In the genomic region with DNA sequence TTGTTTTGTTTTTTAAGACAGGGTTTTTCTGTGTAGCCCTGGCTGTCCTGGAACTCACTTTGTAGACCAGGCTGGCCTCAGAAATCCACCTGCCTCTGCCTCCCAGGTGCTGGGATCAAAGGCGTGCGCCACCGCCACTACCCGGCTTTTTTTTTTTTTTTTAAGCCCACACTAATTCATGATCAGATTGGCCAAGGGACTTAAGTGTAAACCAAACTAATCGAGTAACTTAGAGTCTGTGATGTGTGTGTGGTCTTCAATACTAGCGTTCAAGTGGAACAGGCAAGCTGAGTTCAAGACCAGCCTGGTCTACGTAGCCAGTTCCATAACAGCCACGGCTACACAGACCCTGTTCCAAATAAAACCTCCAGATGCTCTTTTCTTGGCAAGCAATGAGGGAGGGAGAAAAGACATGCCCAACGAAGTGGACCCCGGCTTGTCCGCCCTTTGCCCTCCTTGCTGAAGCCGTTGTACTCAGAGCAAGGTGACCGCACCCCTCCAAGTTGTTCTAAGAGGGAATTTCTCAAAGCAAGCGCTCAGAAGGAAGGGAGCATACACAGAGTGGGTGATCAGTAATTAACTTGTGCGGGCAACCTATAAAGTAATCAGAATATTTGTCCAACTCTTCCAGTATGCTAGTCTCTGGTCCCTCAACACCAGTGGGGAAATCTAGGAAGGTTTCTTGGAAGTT, we compare ENCODE assay signal across 8 mouse cellular contexts. TPM values are rescaled to one million over a fixed set of nuclear protein-coding genes. Genes with fewer than 3 reads are reported as not detected.
DNase-seq lines count a peak whose midpoint lies in the region; ATAC-seq and TF ChIP-seq lines count a peak whose summit lies in the region.

No protein-coding gene starts in this region.

- peak overlapping the region; percentile 86 for H3K4me3 ChIP-seq in spleen, adult 2 months (ENCODE audit: extremely low read depth, insufficient read depth, insufficient read length)
- H3K4me3 ChIP-seq in forebrain, embryonic 14.5 days (ENCODE audit: low read depth, low read length): peak overlapping the region; percentile 69

- no peaks in the 10 kb centered on the region; the same call in 1 of the 2 replicates for H3K4me1 ChIP-seq in spleen, adult 2 months (ENCODE audit: control insufficient read depth, insufficient read depth, insufficient read length)
- H3K4me1 ChIP-seq in forebrain, embryonic 14.5 days (ENCODE audit: control insufficient read depth, insufficient read depth, low read length): peaks cover 10% of the 10 kb centered on the region

- H3K27ac ChIP-seq in spleen, adult 2 months (ENCODE audit: insufficient read depth, low read length): peak overlapping the region; percentile 76; the same call in 1 of the 2 replicates
- H3K27ac ChIP-seq in forebrain, embryonic 14.5 days (ENCODE audit: low read depth, low read length): peak overlapping the region; percentile 80

- H3K27me3 ChIP-seq in spleen, adult 2 months (ENCODE audit: control insufficient read depth, insufficient read depth, low read length): no peaks in the 10 kb centered on the region
- no peaks in the 10 kb centered on the region for H3K27me3 ChIP-seq in forebrain, embryonic 14.5 days (replicated peaks; ENCODE audit: control insufficient read depth, insufficient read depth, low read length)

- TF ChIP-seq CTCF in spleen, adult 2 months (IDR thresholded peaks at IDR 0.05; ENCODE audit: extremely low read depth, insufficient read depth, insufficient read length, insufficient replicate concordance): no peak

- H3K9ac ChIP-seq in forebrain, embryonic 14.5 days (ENCODE audit: low read length): peak overlapping the region; percentile 76

- ATAC-seq in forebrain, embryonic 14.5 days: peak; percentile 37

- no peak for TF ChIP-seq POLR2A in spleen, adult 2 months (IDR thresholded peaks at IDR 0.05; ENCODE audit: low read depth, low read length)

- WGBS in spleen, adult 2 months: 19% methylated on average over 15 of the region's 15 CpGs
- WGBS in forebrain, embryonic 14.5 days: 31% methylated on average over 15 of the region's 15 CpGs

- peaks cover 20% of the 10 kb centered on the region for H3K36me3 ChIP-seq in spleen, adult 2 months (ENCODE audit: control insufficient read depth, insufficient read depth, low read length)
- peaks cover 39% of the 10 kb centered on the region for H3K36me3 ChIP-seq in forebrain, embryonic 14.5 days (ENCODE audit: control insufficient read depth, insufficient read depth, low read length)

- H3K4me2 ChIP-seq in forebrain, embryonic 14.5 days (ENCODE audit: low read length): peak overlapping the region; percentile 84

- no peak for DNase-seq in spleen, adult 2 months (ENCODE audit: low read depth in 1 of 2, low spot score in 2 of 2)
- DNase-seq in spleen, postnatal 14 days (ENCODE audit: low spot score in 2 of 2): no peak
- peak; percentile 11 for DNase-seq in forebrain, embryonic 14.5 days (ENCODE audit: low spot score)
- peak; percentile 62 for DNase-seq in kidney, postnatal 10 days
- peak; percentile 24 for DNase-seq in mesoderm, embryonic 11.5 days (ENCODE audit: low read depth, low spot score)
- DNase-seq in urinary bladder, postnatal 4 days (ENCODE audit: low spot score in 2 of 2): no peak
- DNase-seq in cerebellum, postnatal 36 days: no peak
- no peak for DNase-seq in right cerebral cortex, postnatal 14 days

- H3K9me3 ChIP-seq in forebrain, embryonic 14.5 days (replicated peaks; ENCODE audit: control insufficient read depth, low read length): no peaks in the 10 kb centered on the region

RNA-seq across cellular contexts. Expression of a gene that starts 1.0 kb away (rescaled TPM):
- polyA plus RNA-seq in spleen, adult 2 months (2012; rRNA removed): 1.8 and 2.3 TPM in 2 replicates
- 10.2 and 12.3 TPM in 2 replicates for polyA plus RNA-seq in forebrain, embryonic 14.5 days (2014; fragmentation: Nextera tagmentation; extraction: Ambion mirVana)

RNA-seq across cellular contexts. Expression of a gene that starts 12.7 kb away (rescaled TPM):
- 7.6 and 8.4 TPM in 2 replicates for polyA plus RNA-seq in spleen, adult 2 months (2012; rRNA removed)
- polyA plus RNA-seq in forebrain, embryonic 14.5 days (2014; fragmentation: Nextera tagmentation; extraction: Ambion mirVana): 1.8 and 2.1 TPM in 2 replicates

RNA-seq across cellular contexts. Expression of a gene that starts 19.6 kb away (rescaled TPM):
- 94.1 and 111 TPM in 2 replicates for polyA plus RNA-seq in spleen, adult 2 months (2012; rRNA removed)
- polyA plus RNA-seq in forebrain, embryonic 14.5 days (2014; fragmentation: Nextera tagmentation; extraction: Ambion mirVana): 40.5 and 44.2 TPM in 2 replicates

RNA-seq across cellular contexts. Expression of a gene that starts 28.0 kb away (rescaled TPM):
- 29.2 and 47.1 TPM in 2 replicates for polyA plus RNA-seq in spleen, adult 2 months (2012; rRNA removed)
- 233 TPM in 2 replicates for polyA plus RNA-seq in forebrain, embryonic 14.5 days (2014; fragmentation: Nextera tagmentation; extraction: Ambion mirVana)

RNA-seq across cellular contexts. Expression of a gene that starts 28.7 kb away (rescaled TPM):
- 57.0 and 57.2 TPM in 2 replicates for polyA plus RNA-seq in spleen, adult 2 months (2012; rRNA removed)
- polyA plus RNA-seq in forebrain, embryonic 14.5 days (2014; fragmentation: Nextera tagmentation; extraction: Ambion mirVana): 35.1 and 49.3 TPM in 2 replicates

Comparison
In these comparisons a context has a peak if more than half of its experiments do, and no peak if none do; other contexts are left out.
1. DNase-seq: peak in forebrain, embryonic 14.5 days (single experiment), kidney, postnatal 10 days (single experiment) and mesoderm, embryonic 11.5 days (single experiment); none in spleen, adult 2 months (0 of 2), spleen, postnatal 14 days (0 of 2), urinary bladder, postnatal 4 days (0 of 2), cerebellum, postnatal 36 days (0 of 2) and right cerebral cortex, postnatal 14 days (single experiment).